Mouse (Mus musculus) ES-Bruce4 (cell line): Measurements from ENCODE around the gene Cntn2.

ENCODE experiments used
- CTCF ChIP-seq: IDR thresholded peaks from one replicate; pipeline ENCODE4 v1.8.1; 2011; ENCODE audit warnings: low read depth, low read length
- POLR2A ChIP-seq: IDR thresholded peaks from one replicate; pipeline ENCODE4 v1.8.1; 2011; ENCODE audit warnings: low read length; ENCODE audit not compliant: insufficient read depth

GRCm38 (mm10) chr1:132506656-132507055 lies 36.4 kb downstream of the Cntn2 start:
- TF ChIP-seq CTCF (no peak), POLR2A (no peak)
